Mouse (Mus musculus): ENCODE data around the gene Ppp1r14a. TPM values are rescaled to one million over a fixed set of nuclear protein-coding genes. Genes with fewer than 3 reads are reported as not detected.

Gene Ppp1r14a
- polyA plus RNA-seq, 1 experiment from 2014 or later, result 246 TPM

DNA sequence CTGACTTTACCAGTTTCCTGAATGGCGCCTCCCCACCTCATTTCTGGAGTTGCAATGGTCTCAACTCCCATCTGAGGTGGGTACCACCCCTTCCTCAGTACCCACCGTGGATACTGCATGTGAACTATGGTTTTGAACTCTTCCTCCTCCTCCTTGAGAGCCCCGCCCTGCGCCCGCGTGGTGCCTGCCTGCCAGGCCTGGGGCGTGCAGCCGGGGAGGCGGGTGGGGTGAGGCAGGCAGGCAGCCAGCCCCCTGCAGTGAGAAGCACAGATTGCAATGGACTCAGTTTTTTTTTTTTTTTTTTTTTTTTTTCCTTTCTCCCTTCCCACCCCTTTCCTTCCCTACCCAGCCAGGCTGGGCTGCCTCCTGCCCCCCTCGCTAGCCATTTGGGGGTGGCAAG, 27.9 kb downstream of the Ppp1r14a start:
- H3K9ac ChIP-seq (replicated peaks; ENCODE audit: low read depth), result 0 out of 2 replicates have a peak overlapping the region, but pooled peaks have one; percentile 29
- WGBS, result 13% methylated on average over 10 of the region's 10 CpGs
- H3K4me1 ChIP-seq (ENCODE audit: insufficient read depth, low read depth, low read length), result peaks cover 12% of the 10 kb centered on the region; the same call in 1 of the 2 replicates
- ATAC-seq (peak; percentile 37), DNase-seq (ENCODE audit: low spot score) (peak; percentile 69)
- H3K27ac ChIP-seq (ENCODE audit: low read length), result 0 out of 2 replicates have a peak overlapping the region, but pooled peaks have one; percentile 20
- no peaks in the 10 kb centered on the region for H3K9me3 ChIP-seq (ENCODE audit: low read length)
- no peak overlapping the region for H3K4me3 ChIP-seq (ENCODE audit: low read depth, low read length)
- H3K4me2 ChIP-seq (replicated peaks; ENCODE audit: low read depth, low read length), result no peak overlapping the region
- no peaks in the 10 kb centered on the region for H3K36me3 ChIP-seq (ENCODE audit: insufficient read depth, low read length)
- H3K27me3 ChIP-seq (replicated peaks; ENCODE audit: insufficient read depth, low read length), result no peaks in the 10 kb centered on the region
- TF ChIP-seq EP300 (IDR thresholded peaks at IDR 0.05) (no peak), CTCF (IDR thresholded peaks at IDR 0.05) (peak; percentile 45; the same call in 1 of the 2 replicates)

GRCm38 (mm10) chr7:29317558-29317957, 28.4 kb downstream of the Ppp1r14a start:
- H3K27ac ChIP-seq (ENCODE audit: low read length), result peak overlapping the region; percentile 32; the same call in 1 of the 2 replicates
- ATAC-seq (peak; percentile 13), DNase-seq (ENCODE audit: low spot score) (peak; percentile 77)
- 0 out of 2 replicates have a peak overlapping the region, but pooled peaks have one; percentile 29 for H3K9ac ChIP-seq (replicated peaks; ENCODE audit: low read depth)
- H3K9me3 ChIP-seq (ENCODE audit: low read length), result no peaks in the 10 kb centered on the region
- H3K4me3 ChIP-seq (ENCODE audit: low read depth, low read length), result no peak overlapping the region
- TF ChIP-seq CTCF (IDR thresholded peaks at IDR 0.05) (no peak), EP300 (IDR thresholded peaks at IDR 0.05) (no peak)
- no peak overlapping the region for H3K4me2 ChIP-seq (replicated peaks; ENCODE audit: low read depth, low read length)
- WGBS, result 0% methylated on average over 2 of the region's 2 CpGs
- H3K27me3 ChIP-seq (replicated peaks; ENCODE audit: insufficient read depth, low read length), result no peaks in the 10 kb centered on the region
- 0 out of 2 replicates have a peak, but pooled peaks cover under 1% of the 10 kb centered on the region for H3K36me3 ChIP-seq (ENCODE audit: insufficient read depth, low read length)
- H3K4me1 ChIP-seq (ENCODE audit: insufficient read depth, low read depth, low read length), result peaks cover 12% of the 10 kb centered on the region; the same call in 1 of the 2 replicates

DNA sequence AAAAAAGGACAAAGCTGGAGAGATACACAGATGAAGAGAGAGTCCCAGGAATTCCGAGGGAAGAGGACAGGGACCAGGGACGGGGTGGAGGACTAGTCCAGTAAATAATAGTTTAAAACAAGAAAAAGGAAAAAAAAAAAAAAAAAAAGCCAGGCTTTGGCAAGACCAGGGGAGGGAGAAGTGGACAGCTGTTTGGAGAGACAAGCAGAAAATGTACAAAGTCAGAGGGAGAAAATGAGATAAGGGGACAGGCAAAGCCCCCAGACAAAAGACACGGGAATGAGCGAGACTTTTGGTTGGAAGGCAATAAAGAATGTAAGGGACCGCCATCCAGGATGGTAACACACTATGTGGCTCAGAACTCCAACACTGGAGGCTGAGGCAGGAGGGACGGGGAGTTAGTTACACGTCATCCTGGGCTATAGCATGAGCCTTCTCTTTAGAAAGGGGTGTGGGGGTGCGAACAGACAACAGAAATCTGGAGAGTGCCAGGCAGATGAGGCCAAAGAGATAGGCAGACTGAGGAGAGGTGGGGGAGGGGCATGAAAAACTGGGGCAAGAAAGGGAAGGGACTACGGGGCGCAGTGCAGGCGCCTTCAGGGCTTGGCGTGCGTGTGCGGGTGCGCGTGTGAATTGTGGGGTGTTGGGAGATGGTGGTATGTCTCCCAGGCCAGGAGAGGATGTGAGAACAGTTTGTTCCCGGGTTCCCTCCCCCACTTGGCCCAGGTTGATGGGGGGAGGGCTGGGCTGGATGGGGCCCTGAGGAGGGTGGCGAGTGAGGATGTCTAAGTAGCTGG, 29.2 kb downstream of the Ppp1r14a start:
- Histone ChIP-seq H3K4me1 (ENCODE audit: insufficient read depth, low read depth, low read length) (peaks cover 12% of the 10 kb centered on the region; the same call in 1 of the 2 replicates), H3K36me3 (ENCODE audit: insufficient read depth, low read length) (0 out of 2 replicates have a peak, but pooled peaks cover 6% of the 10 kb centered on the region), H3K27ac (ENCODE audit: low read length) (peak overlapping the region; percentile 32; the same call in 1 of the 2 replicates), H3K9ac (replicated peaks; ENCODE audit: low read depth) (no peak overlapping the region), H3K27me3 (replicated peaks; ENCODE audit: insufficient read depth, low read length) (no peaks in the 10 kb centered on the region), H3K9me3 (ENCODE audit: low read length) (no peaks in the 10 kb centered on the region), H3K4me2 (replicated peaks; ENCODE audit: low read depth, low read length) (peak overlapping the region; percentile 40; the same call in 1 of the 2 replicates), H3K4me3 (ENCODE audit: low read depth, low read length) (peak overlapping the region; percentile 17; the same call in 1 of the 2 replicates)
- WGBS, result 9% methylated on average over 18 of the region's 18 CpGs
- ATAC-seq, result peak; percentile 69
- TF ChIP-seq CTCF (IDR thresholded peaks at IDR 0.05) (no peak), EP300 (IDR thresholded peaks at IDR 0.05) (peak; percentile 81)
- DNase-seq (ENCODE audit: low spot score), result peak; percentile 81

- 0 out of 2 replicates have a peak overlapping the region, but pooled peaks have one; percentile 20 for H3K27ac ChIP-seq (ENCODE audit: low read length)
- TF ChIP-seq CTCF (IDR thresholded peaks at IDR 0.05) (peak; percentile 47), EP300 (IDR thresholded peaks at IDR 0.05) (no peak)
- peaks cover 16% of the 10 kb centered on the region for H3K36me3 ChIP-seq (ENCODE audit: insufficient read depth, low read length)
- peak overlapping the region; percentile 17; the same call in 1 of the 2 replicates for H3K4me3 ChIP-seq (ENCODE audit: low read depth, low read length)
- ATAC-seq (no peak), DNase-seq (ENCODE audit: low spot score) (peak; percentile 44)
- H3K4me1 ChIP-seq (ENCODE audit: insufficient read depth, low read depth, low read length), result peaks cover 12% of the 10 kb centered on the region; the same call in 1 of the 2 replicates
- H3K9me3 ChIP-seq (ENCODE audit: low read length), result no peaks in the 10 kb centered on the region
- H3K27me3 ChIP-seq (replicated peaks; ENCODE audit: insufficient read depth, low read length), result no peaks in the 10 kb centered on the region
- WGBS, result 16% methylated on average over 19 of the region's 19 CpGs
- peak overlapping the region; percentile 40 for H3K4me2 ChIP-seq (replicated peaks; ENCODE audit: low read depth, low read length)
- H3K9ac ChIP-seq (replicated peaks; ENCODE audit: low read depth), result no peak overlapping the region; the same call in 1 of the 2 replicates
Observed at GRCm38 (mm10) chr7:29319337-29320307, 30.5 kb downstream of the Ppp1r14a start.

GRCm38 (mm10) chr7:29327087-29327486, 38.0 kb downstream of the Ppp1r14a start:
- Histone ChIP-seq H3K4me1 (ENCODE audit: insufficient read depth, low read depth, low read length) (no peaks in the 10 kb centered on the region), H3K4me2 (replicated peaks; ENCODE audit: low read depth, low read length) (no peak overlapping the region), H3K27ac (ENCODE audit: low read length) (no peak overlapping the region), H3K4me3 (ENCODE audit: low read depth, low read length) (no peak overlapping the region), H3K36me3 (ENCODE audit: insufficient read depth, low read length) (peaks cover 35% of the 10 kb centered on the region), H3K27me3 (replicated peaks; ENCODE audit: insufficient read depth, low read length) (no peaks in the 10 kb centered on the region), H3K9ac (replicated peaks; ENCODE audit: low read depth) (no peak overlapping the region), H3K9me3 (ENCODE audit: low read length) (no peaks in the 10 kb centered on the region)
- no peak for TF ChIP-seq CTCF (IDR thresholded peaks at IDR 0.05)
- no peak for TF ChIP-seq EP300 (IDR thresholded peaks at IDR 0.05)
- ATAC-seq, result no peak
- WGBS, result 72% methylated on average over 6 of the region's 6 CpGs
- DNase-seq (ENCODE audit: low spot score), result no peak

All from lung, postnatal 0 days (tissue).